Mouse (Mus musculus) gastrocnemius, postnatal 14 days (tissue): ENCODE measurements at regions not wholly inside any gene's neighbourhood (a gene's known extent, or its start where the extent isn't known, plus 50 kb on each side); places are given as distances from the start of the nearest gene placed in this dataset.

ENCODE experiments used
- DNase-seq: peaks from one replicate; pipeline ENCODE4 v3.0.0; 2021; ENCODE audit warnings: mixed read lengths
- intact Hi-C: fragments of 180-260 bp; cut with DNase I; formaldehyde crosslinking; loops from one replicate; pipeline ENCODE4 v1.15.1; 2025; ENCODE audit warnings: low total_unique reads

DNA sequence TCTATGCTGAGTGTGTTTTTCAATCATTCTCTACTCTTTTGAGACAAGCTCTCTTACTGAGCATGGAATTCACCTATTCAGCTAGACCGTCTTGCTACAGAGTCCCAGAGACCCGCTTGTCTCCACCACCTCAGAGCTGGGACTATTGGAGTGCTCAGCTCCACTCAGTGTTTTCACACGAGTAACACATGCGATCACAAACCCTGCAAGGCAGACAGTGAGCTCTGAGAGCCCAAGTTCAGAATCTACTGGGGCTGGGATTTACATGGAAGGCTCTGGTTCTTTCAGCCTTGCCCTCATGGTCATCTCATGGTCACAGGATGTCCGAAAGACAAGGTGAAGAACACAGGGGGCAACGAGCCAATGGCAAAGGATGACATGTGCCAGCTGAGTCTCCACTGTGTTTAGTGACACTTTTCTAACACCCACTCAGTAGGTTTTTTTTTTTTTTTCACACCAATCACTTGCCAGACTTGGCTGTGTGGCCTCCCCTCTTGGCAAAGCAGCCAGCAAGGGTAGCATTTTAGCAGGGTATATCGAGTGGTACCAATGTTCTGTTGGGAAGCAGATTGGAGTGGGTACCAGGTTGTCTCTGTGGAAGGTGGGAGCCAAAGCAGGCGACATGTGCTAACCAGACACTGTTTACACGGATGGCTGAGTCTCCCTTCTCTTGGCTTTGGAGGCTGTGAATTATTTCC, 51.2 kb upstream of the Gtsf1l start:
- intact Hi-C loops = no loop called here
- DNase-seq = no peak

DNA sequence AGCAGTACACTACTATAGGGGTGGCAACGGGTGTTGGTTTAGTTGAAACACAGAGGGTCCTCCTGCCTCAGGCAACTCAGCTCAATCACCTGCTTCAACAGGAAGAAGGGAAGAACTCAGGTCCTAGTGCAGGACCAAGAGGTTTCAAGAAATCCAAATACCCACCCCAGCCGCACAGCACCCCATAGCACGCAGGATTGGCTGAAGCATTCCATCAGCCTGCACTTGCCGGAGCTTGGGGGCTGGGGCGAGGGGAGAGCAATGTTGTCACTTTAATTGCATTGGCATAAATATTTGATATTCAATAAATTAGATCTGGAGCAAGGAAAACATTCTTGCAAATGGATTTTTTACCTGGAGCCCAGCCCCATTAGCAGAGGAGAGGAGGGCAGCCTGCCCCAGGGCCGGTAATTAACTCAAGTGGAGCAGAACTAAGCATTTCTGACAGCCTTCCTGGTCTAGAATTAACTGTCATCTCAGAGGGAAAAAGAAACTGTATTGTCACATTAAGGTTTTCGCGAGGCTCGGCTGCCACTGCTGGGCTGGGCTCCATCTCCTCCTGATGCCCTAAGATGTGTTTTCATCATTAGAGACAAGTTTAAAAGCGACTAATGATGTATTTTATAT, 55.2 kb upstream of the Gtsf1l start:
- intact Hi-C loops = no loop called here
- DNase-seq = no peak

DNA sequence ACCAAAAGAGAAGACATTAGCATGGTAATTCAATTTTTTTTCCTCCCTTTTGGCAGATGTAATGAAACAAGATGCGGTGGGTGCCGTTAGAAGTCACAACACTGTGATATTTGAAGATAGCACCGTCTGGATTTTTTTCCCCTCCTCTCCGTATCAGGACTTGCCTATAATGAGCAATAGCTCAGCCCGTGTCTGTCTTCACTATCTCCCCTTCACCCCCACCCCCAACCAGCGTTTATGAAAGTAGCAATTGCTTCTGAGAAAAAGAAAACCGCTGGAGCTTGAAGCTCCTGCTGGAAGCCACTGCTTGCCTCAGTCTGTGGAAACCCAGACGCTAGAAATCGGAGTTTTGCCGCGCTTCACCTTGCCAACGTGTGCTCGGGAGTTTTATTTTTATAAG, 55.8 kb upstream of the Gtsf1l start:
- intact Hi-C loops = no loop called here
- DNase-seq = no peak

DNA sequence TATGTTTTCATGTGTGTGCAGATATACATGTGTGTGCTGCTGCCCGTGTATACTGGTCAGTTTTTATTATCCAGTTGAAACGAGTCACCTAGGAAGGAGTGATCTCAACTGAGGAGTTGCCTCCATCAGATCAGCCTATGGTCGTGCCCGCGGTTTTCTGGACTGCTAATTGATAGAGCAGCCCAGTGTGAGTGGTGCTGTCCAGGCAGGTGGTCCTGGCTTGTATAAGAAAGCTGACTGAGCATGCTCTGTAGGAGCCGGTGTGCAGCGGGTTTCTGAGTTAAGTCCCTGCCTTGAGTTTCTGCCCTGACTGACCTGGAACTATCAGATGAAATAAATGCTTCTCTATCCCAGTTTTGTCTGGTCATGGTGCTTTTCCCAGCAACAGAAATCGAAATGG, 56.9 kb upstream of the Tox2 start:
- intact Hi-C loops = no loop called here
- no peak for DNase-seq

DNA sequence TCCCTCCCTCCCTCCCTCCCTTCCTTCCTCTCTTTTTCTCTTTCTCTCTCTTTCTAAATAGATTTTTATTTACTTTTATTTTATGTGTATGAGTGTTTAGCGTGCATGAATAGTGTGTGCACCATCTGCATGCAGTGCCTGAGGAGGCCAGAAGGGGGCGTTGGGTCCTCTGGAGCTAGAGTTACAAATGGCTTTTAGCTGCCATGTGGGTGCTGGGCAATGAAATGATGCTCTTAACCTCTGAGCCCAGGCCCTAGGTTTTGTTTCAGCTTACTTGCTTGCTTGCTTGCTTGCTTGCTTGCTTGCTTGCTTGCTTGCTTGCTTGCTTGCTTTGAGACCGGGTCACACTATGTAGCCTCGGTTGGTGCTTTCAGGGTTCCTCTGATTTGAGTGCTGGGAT, 56.4 kb upstream of the Tox2 start:
- intact Hi-C loops = no loop called here
- DNase-seq = no peak

DNA sequence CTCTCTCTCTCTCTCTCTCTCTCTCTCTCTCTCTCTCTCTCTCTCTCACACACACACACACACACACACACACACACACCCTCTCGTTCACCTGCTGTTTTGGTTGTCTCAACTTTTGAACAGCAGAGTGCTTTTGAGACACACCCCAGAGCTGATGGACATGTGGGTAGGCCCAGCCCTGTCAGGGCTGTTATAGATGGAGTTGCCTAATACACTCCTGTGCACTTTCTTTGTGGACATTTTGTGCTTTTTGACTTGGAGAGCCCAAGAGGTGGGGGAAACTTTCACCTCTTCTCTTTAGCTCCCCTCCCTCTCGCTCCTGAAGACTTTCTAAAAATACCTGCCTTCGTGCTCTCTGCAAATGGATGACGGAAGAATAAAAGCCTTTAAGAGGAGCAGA, 55.5 kb upstream of the Tox2 start:
- intact Hi-C loops = no loop called here
- no peak for DNase-seq

DNA sequence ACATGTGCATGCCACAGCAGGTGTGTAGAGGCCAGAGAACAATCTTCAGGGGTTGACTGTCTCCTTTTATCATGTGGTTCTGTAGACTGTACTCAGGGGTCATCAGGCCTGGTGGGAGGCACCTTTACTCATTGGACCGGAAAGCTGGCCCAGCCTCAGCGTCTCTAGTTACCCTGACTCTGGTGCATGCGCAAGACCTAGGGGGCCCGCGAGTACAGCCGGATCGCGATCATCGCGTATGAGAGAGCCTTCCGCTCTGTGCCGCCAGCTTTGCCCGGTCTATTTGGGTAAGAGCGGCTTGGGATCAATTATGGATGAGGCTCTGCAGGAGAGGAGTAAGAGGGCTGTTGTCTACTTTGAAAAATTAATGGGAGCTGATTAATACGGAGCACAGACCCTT, 51.9 kb upstream of the Tox2 start:
- intact Hi-C loops = no loop called here
- DNase-seq = no peak

DNA sequence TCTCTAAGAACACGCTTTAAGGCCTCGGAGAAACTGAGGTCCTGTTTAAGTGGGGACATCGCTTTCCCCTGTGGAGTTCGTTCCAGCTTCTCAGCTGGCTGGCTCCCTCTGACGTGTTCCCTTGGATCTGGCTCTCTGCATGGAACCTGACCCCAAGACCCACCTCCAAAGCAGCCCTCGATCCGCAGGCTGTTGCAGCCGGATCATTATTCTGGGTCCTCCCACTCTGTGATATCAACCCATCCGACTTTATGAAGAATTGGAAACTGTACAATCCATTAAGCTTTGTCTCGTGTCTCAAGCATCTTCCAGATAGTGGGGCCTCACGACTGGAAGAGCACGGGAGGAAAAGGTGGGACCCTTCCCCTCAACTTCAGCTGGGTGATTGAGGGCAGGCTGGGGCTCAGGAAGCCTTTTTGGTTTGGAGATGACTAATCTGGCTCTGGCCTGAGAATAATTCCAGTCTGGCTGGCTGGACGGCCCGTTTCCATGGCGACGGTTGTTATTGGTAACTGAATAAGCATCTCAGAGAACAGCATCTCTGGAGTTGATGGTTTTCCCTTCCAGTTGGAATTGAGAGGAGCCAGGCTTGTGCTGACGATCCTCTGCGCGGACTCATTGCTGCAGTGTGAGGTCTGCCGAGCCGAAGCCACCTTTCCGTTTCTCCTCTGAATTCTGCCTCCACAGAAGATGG, 50.4 kb upstream of the Tox2 start:
- DNase-seq = peak; percentile 42
- intact Hi-C loops = no loop called here
